Mouse (Mus musculus) spleen, embryonic (tissue): ENCODE data around the gene Ncapg2.

Source experiments
- CTCF ChIA-PET: fragments of 350-600 bp; sonication (Branson Sonifier 250); formaldehyde crosslinking; loops from one replicate; lab custom pipeline; 2022; lab: Charles Lee

Gene Ncapg2

GRCm38 (mm10) chr12:116405045-116405835, at the start of gene Ncapg2:
TSS of gene Ncapg2 (plus strand) at chr12:116405402.
- CTCF ChIA-PET: no interaction called here

GRCm38 (mm10) chr12:116362091-116362490, 43.1 kb upstream of the Ncapg2 start:
- CTCF ChIA-PET: no interaction called here

- CTCF ChIA-PET: no interaction called here
Observed at GRCm38 (mm10) chr12:116366900-116367299, 38.3 kb upstream of the Ncapg2 start.

- CTCF ChIA-PET: no interaction called here
Observed at GRCm38 (mm10) chr12:116367346-116367745, 37.9 kb upstream of the Ncapg2 start.

GRCm38 (mm10) chr12:116368857-116369256, 36.3 kb upstream of the Ncapg2 start:
- CTCF ChIA-PET: no interaction called here

- CTCF ChIA-PET: no interaction called here
Observed at GRCm38 (mm10) chr12:116383101-116383500, 22.1 kb upstream of the Ncapg2 start.

- CTCF ChIA-PET: no interaction called here
Observed at GRCm38 (mm10) chr12:116383995-116384394, 21.2 kb upstream of the Ncapg2 start.

GRCm38 (mm10) chr12:116386802-116387201, 18.4 kb upstream of the Ncapg2 start:
- CTCF ChIA-PET: no interaction called here

- CTCF ChIA-PET: no interaction called here
Observed at GRCm38 (mm10) chr12:116389868-116390267, 15.3 kb upstream of the Ncapg2 start.

- CTCF ChIA-PET: no interaction called here
Observed at GRCm38 (mm10) chr12:116394327-116394726, 10.9 kb upstream of the Ncapg2 start.

GRCm38 (mm10) chr12:116395312-116395711, 9.9 kb upstream of the Ncapg2 start:
- CTCF ChIA-PET: no interaction called here

GRCm38 (mm10) chr12:116396072-116396695, 9.0 kb upstream of the Ncapg2 start:
- CTCF ChIA-PET: no interaction called here

GRCm38 (mm10) chr12:116404012-116404679, 1.1 kb upstream of the Ncapg2 start:
- CTCF ChIA-PET: no interaction called here

GRCm38 (mm10) chr12:116405836-116406155, 594 bp downstream of the Ncapg2 start:
- CTCF ChIA-PET: no interaction called here

GRCm38 (mm10) chr12:116407883-116408282, 2.7 kb downstream of the Ncapg2 start:
- CTCF ChIA-PET: no interaction called here

- CTCF ChIA-PET: no interaction called here
Observed at GRCm38 (mm10) chr12:116414941-116415340, 9.7 kb downstream of the Ncapg2 start.

- CTCF ChIA-PET: interaction anchor here (1.2 kb wide), 1 partner anchor 25 kb away, joined by 3 read pairs; no protein-coding TSS in a partner anchor
Observed at GRCm38 (mm10) chr12:116416514-116416913, 11.3 kb downstream of the Ncapg2 start.

- CTCF ChIA-PET: interaction anchor here (0.5 kb wide), 1 partner anchor 146 kb away, joined by 10 read pairs; no protein-coding TSS in a partner anchor
Observed at GRCm38 (mm10) chr12:116421656-116422055, 16.5 kb downstream of the Ncapg2 start.

- CTCF ChIA-PET: no interaction called here
Observed at GRCm38 (mm10) chr12:116425392-116425791, 20.2 kb downstream of the Ncapg2 start.

GRCm38 (mm10) chr12:116433742-116434141, 28.5 kb downstream of the Ncapg2 start:
- CTCF ChIA-PET: no interaction called here

GRCm38 (mm10) chr12:116435232-116435631, 30.0 kb downstream of the Ncapg2 start:
- CTCF ChIA-PET: no interaction called here

GRCm38 (mm10) chr12:116436125-116436524, 30.9 kb downstream of the Ncapg2 start:
- CTCF ChIA-PET: no interaction called here

- CTCF ChIA-PET: no interaction called here
Observed at GRCm38 (mm10) chr12:116438591-116438990, 33.4 kb downstream of the Ncapg2 start.
